Mouse (Mus musculus) thymus, postnatal 14 days (tissue): Measurements from ENCODE around the gene Cit.
"Not testable (repeated sequence)": the region's sequence is repeated elsewhere in the genome, so short reads cannot be mapped to it uniquely, and the experiment has no call there.

ENCODE experiments used
- DNase-seq: peaks from one replicate; pipeline ENCODE4 v3.0.0; 2021

The Cit gene

GRCm38 (mm10) chr5:115844766-115845634, at the start of gene Cit:
Gene Cit, plus strand, starts transcription at chr5:115845278.
- DNase-seq: peak; percentile 96

- peak; percentile 14 for DNase-seq
These were observed 45.8 kb upstream of the Cit start for GRCm38 (mm10) chr5:115799016-115799894.

- peak; percentile 6 for DNase-seq
These were observed 45.2 kb upstream of the Cit start for GRCm38 (mm10) chr5:115799895-115800232.

GRCm38 (mm10) chr5:115812262-115812661, 32.8 kb upstream of the Cit start:
- DNase-seq: no peak

- no peak for DNase-seq
These were observed 28.1 kb upstream of the Cit start for GRCm38 (mm10) chr5:115817022-115817421.

GRCm38 (mm10) chr5:115817655-115818054, 27.4 kb upstream of the Cit start:
- not testable (repeated sequence) for DNase-seq

- DNase-seq: no peak
These were observed 25.1 kb upstream of the Cit start for GRCm38 (mm10) chr5:115819966-115820365.

- DNase-seq: no peak
These were observed 23.9 kb upstream of the Cit start for GRCm38 (mm10) chr5:115821200-115821599.

GRCm38 (mm10) chr5:115821910-115822309, 23.2 kb upstream of the Cit start:
- no peak for DNase-seq

- no peak for DNase-seq
These were observed 12.3 kb upstream of the Cit start for GRCm38 (mm10) chr5:115832754-115833153.

- DNase-seq: not testable (repeated sequence)
These were observed 11.3 kb upstream of the Cit start for GRCm38 (mm10) chr5:115833806-115834205.

GRCm38 (mm10) chr5:115835291-115835690, 9.8 kb upstream of the Cit start:
- peak; percentile 51 for DNase-seq

- DNase-seq: no peak
These were observed 7.0 kb upstream of the Cit start for GRCm38 (mm10) chr5:115838059-115838458.

- no peak for DNase-seq
These were observed 4.6 kb upstream of the Cit start for GRCm38 (mm10) chr5:115840453-115840852.

- DNase-seq: no peak
These were observed 3.9 kb upstream of the Cit start for GRCm38 (mm10) chr5:115840946-115841775.

- no peak for DNase-seq
These were observed 711 bp upstream of the Cit start for GRCm38 (mm10) chr5:115844368-115844765.

GRCm38 (mm10) chr5:115845635-115846174, 627 bp downstream of the Cit start:
- no peak for DNase-seq

GRCm38 (mm10) chr5:115847166-115847565, 2.1 kb downstream of the Cit start:
- no peak for DNase-seq

GRCm38 (mm10) chr5:115848463-115848862, 3.4 kb downstream of the Cit start:
- DNase-seq: no peak

GRCm38 (mm10) chr5:115849263-115849829, 4.3 kb downstream of the Cit start:
- DNase-seq: no peak

GRCm38 (mm10) chr5:115850250-115851028, 5.4 kb downstream of the Cit start:
- DNase-seq: no peak

- DNase-seq: no peak
These were observed 5.9 kb downstream of the Cit start for GRCm38 (mm10) chr5:115851029-115851365.
